In genomic region chr2:33272665-33273439, GRCm38 (mm10) we compare ENCODE assay signal across 15 mouse cellular contexts. TPM values are rescaled to one million over a fixed set of nuclear protein-coding genes. Genes with fewer than 3 reads are reported as not detected.
DNase-seq lines count a peak whose midpoint lies in the region; ATAC-seq lines count a peak whose summit lies in the region.
"Had no signal": no experiment of that assay in that cellular context is flagged by ENCODE, and none has a peak within 500 bp of the region (broad histone marks: within the 10 kb centered on the region; RNA-seq: fewer than 3 reads in every experiment).

No protein-coding gene starts in this region.

- no peaks in the 10 kb centered on the region for H3K9me3 ChIP-seq in embryonic facial prominence, embryonic 14.5 days (ENCODE audit: control insufficient read depth, low read length)
- H3K9me3 ChIP-seq in embryonic facial prominence, embryonic 10.5 days = no peaks in the 10 kb centered on the region
- H3K9me3 ChIP-seq in intestine, embryonic 16.5 days (ENCODE audit: control insufficient read depth, low read length) = no peaks in the 10 kb centered on the region
- H3K9me3 ChIP-seq in intestine, embryonic 15.5 days = no peaks in the 10 kb centered on the region
- H3K9me3 ChIP-seq in limb, embryonic 13.5 days = no peaks in the 10 kb centered on the region
- H3K9me3 ChIP-seq: liver, embryonic 12.5 days; midbrain, embryonic 12.5 days had no signal

- ATAC-seq in embryonic facial prominence, embryonic 14.5 days (ENCODE audit: low read depth) = no peak
- no peak for ATAC-seq in intestine, embryonic 16.5 days
- no peak for ATAC-seq in intestine, embryonic 15.5 days
- no peak for ATAC-seq in limb, embryonic 13.5 days (ENCODE audit: low FRiP score, low read depth)
- ATAC-seq: inflammation-experienced regulatory T-cells, adult 6 months; liver, embryonic 12.5 days; Patski had no signal

- H3K9ac ChIP-seq in embryonic facial prominence, embryonic 14.5 days (ENCODE audit: low read depth, low read length) = no peak overlapping the region
- no peak overlapping the region for H3K9ac ChIP-seq in intestine, embryonic 16.5 days (ENCODE audit: low read depth, low read length)
- H3K9ac ChIP-seq in intestine, embryonic 15.5 days = no peak overlapping the region
- no peak overlapping the region for H3K9ac ChIP-seq in limb, embryonic 13.5 days
- H3K9ac ChIP-seq: liver, embryonic 12.5 days; midbrain, embryonic 12.5 days had no signal

- no peak overlapping the region for H3K4me3 ChIP-seq in embryonic facial prominence, embryonic 14.5 days (ENCODE audit: low read depth, low read length)
- no peak overlapping the region for H3K4me3 ChIP-seq in embryonic facial prominence, embryonic 10.5 days
- H3K4me3 ChIP-seq in intestine, embryonic 16.5 days (ENCODE audit: low read length) = no peak overlapping the region
- no peak overlapping the region for H3K4me3 ChIP-seq in intestine, embryonic 15.5 days (replicated peaks)
- no peak overlapping the region for H3K4me3 ChIP-seq in limb, embryonic 13.5 days
- H3K4me3 ChIP-seq: liver, embryonic 12.5 days; midbrain, embryonic 12.5 days had no signal

- WGBS in embryonic facial prominence, embryonic 14.5 days = 60% methylated on average over 4 of the region's 4 CpGs
- 80% methylated on average over 4 of the region's 4 CpGs for WGBS in embryonic facial prominence, embryonic 10.5 days
- 74% methylated on average over 4 of the region's 4 CpGs for WGBS in intestine, embryonic 16.5 days
- WGBS in intestine, embryonic 15.5 days = 74% methylated on average over 4 of the region's 4 CpGs
- WGBS in limb, embryonic 13.5 days = 55% methylated on average over 4 of the region's 4 CpGs

- peaks cover 4% of the 10 kb centered on the region; the same call in 1 of the 2 replicates for H3K4me1 ChIP-seq in embryonic facial prominence, embryonic 14.5 days (ENCODE audit: control insufficient read depth, insufficient read depth, low read length)
- peaks cover 16% of the 10 kb centered on the region for H3K4me1 ChIP-seq in embryonic facial prominence, embryonic 10.5 days
- no peaks in the 10 kb centered on the region for H3K4me1 ChIP-seq in intestine, embryonic 16.5 days (ENCODE audit: control insufficient read depth, insufficient read depth, low read length)
- H3K4me1 ChIP-seq in intestine, embryonic 15.5 days (replicated peaks) = peaks cover 11% of the 10 kb centered on the region; the same call in 1 of the 2 replicates
- peaks cover 12% of the 10 kb centered on the region; the same call in 1 of the 2 replicates for H3K4me1 ChIP-seq in limb, embryonic 13.5 days
- H3K4me1 ChIP-seq: liver, embryonic 12.5 days had no signal

- no peaks in the 10 kb centered on the region for H3K27me3 ChIP-seq in embryonic facial prominence, embryonic 14.5 days (replicated peaks; ENCODE audit: control insufficient read depth, insufficient read depth, low read length)
- H3K27me3 ChIP-seq in embryonic facial prominence, embryonic 10.5 days (replicated peaks; ENCODE audit: low read depth, poor library complexity, severe bottlenecking) = no peaks in the 10 kb centered on the region
- H3K27me3 ChIP-seq in intestine, embryonic 16.5 days (replicated peaks; ENCODE audit: control insufficient read depth, insufficient read depth, low read length) = no peaks in the 10 kb centered on the region
- H3K27me3 ChIP-seq in intestine, embryonic 15.5 days (replicated peaks) = no peaks in the 10 kb centered on the region
- H3K27me3 ChIP-seq in limb, embryonic 13.5 days = no peaks in the 10 kb centered on the region
- H3K27me3 ChIP-seq: liver, embryonic 12.5 days; midbrain, embryonic 12.5 days; Patski had no signal

- H3K4me2 ChIP-seq in embryonic facial prominence, embryonic 14.5 days (ENCODE audit: low read depth, low read length) = no peak overlapping the region
- H3K4me2 ChIP-seq in intestine, embryonic 16.5 days (ENCODE audit: low read depth, low read length) = no peak overlapping the region
- no peak overlapping the region for H3K4me2 ChIP-seq in intestine, embryonic 15.5 days (replicated peaks)
- H3K4me2 ChIP-seq in limb, embryonic 13.5 days (replicated peaks) = no peak overlapping the region
- H3K4me2 ChIP-seq: liver, embryonic 12.5 days; midbrain, embryonic 12.5 days had no signal

- DNase-seq in embryonic facial prominence, embryonic 14.5 days (ENCODE audit: low spot score) = no peak
- DNase-seq in embryonic facial prominence, embryonic 10.5 days (ENCODE audit: low spot score) = no peak
- DNase-seq in NIH3T3 (ENCODE audit: low read depth) = peak; percentile 21
- no peak for DNase-seq in yolk sac, embryonic 10.5 days (ENCODE audit: low spot score)
- no peak for DNase-seq in layer of hippocampus, adult 18-20 months (ENCODE audit: low spot score in 2 of 2)
- DNase-seq: cerebellum, adult 8-10 months; right cerebral cortex, postnatal 25 days; thymus, adult 2 months had no signal

- H3K27ac ChIP-seq in embryonic facial prominence, embryonic 14.5 days (replicated peaks; ENCODE audit: low read depth, low read length) = peak overlapping the region; percentile 46; the same call in 1 of the 2 replicates
- H3K27ac ChIP-seq in embryonic facial prominence, embryonic 10.5 days (replicated peaks) = no peak overlapping the region
- H3K27ac ChIP-seq in intestine, embryonic 16.5 days (ENCODE audit: low read length) = 0 out of 2 replicates have a peak overlapping the region, but pooled peaks have one; percentile 2
- H3K27ac ChIP-seq in intestine, embryonic 15.5 days = no peak overlapping the region
- H3K27ac ChIP-seq in limb, embryonic 13.5 days = peak overlapping the region; percentile 61; the same call in 1 of the 2 replicates
- H3K27ac ChIP-seq: liver, embryonic 12.5 days; midbrain, embryonic 12.5 days had no signal

- no peaks in the 10 kb centered on the region for H3K36me3 ChIP-seq in embryonic facial prominence, embryonic 14.5 days (ENCODE audit: control insufficient read depth, insufficient read depth, low read length)
- no peaks in the 10 kb centered on the region for H3K36me3 ChIP-seq in embryonic facial prominence, embryonic 10.5 days (replicated peaks)
- H3K36me3 ChIP-seq in intestine, embryonic 16.5 days (ENCODE audit: control insufficient read depth, insufficient read depth, low read length) = no peaks in the 10 kb centered on the region
- H3K36me3 ChIP-seq in intestine, embryonic 15.5 days = no peaks in the 10 kb centered on the region
- H3K36me3 ChIP-seq in limb, embryonic 13.5 days = no peaks in the 10 kb centered on the region
- H3K36me3 ChIP-seq: liver, embryonic 12.5 days; midbrain, embryonic 12.5 days had no signal

RNA-seq across cellular contexts. Expression of gene Angptl2, which starts 57.0 kb away (rescaled TPM):
- 57.9 and 62.6 TPM in 2 replicates for polyA plus RNA-seq in embryonic facial prominence, embryonic 14.5 days (2014; fragmentation: Nextera tagmentation; extraction: Ambion mirVana)
- 30.1 and 33.8 TPM in 2 replicates for polyA plus RNA-seq in embryonic facial prominence, embryonic 10.5 days (2016; fragmentation: Nextera tagmentation; extraction: Ambion mirVana)
- polyA plus RNA-seq in intestine, embryonic 16.5 days (2015; fragmentation: Nextera tagmentation; extraction: Ambion mirVana) = 41.6 and 42.9 TPM in 2 replicates
- polyA plus RNA-seq in intestine, embryonic 15.5 days (2015; fragmentation: Nextera tagmentation; extraction: Ambion mirVana) = 36.8 and 38.5 TPM in 2 replicates
- polyA plus RNA-seq in limb, embryonic 13.5 days (2015; fragmentation: Nextera tagmentation; extraction: Ambion mirVana) = 69.7 and 76.0 TPM in 2 replicates
- total RNA-seq in layer of hippocampus, adult 18-20 months (2021) = 1 to 10 TPM in 1 of 2 experiments, under 1 TPM in 1; 0.94 to 1.5 TPM

Comparison
In these comparisons a context has a peak if more than half of its experiments do, and no peak if none do; other contexts are left out.
1. H3K27ac ChIP-seq: peak in embryonic facial prominence, embryonic 14.5 days (single experiment), intestine, embryonic 16.5 days (single experiment) and limb, embryonic 13.5 days (single experiment); none in embryonic facial prominence, embryonic 10.5 days (single experiment) and intestine, embryonic 15.5 days (single experiment).